Mouse (Mus musculus) liver, embryonic 11.5 days (tissue): ENCODE data around the gene Vwa1. TPM values are rescaled to one million over a fixed set of nuclear protein-coding genes. Genes with fewer than 3 reads are reported as not detected.
A peak's percentile ranks its signal among the peaks of the same experiment; 100 is the strongest.

Experiments used
- ATAC-seq: fragments of 200-750 bp; cut with Nextera tagmentation; replicated peaks from 2 replicates; pipeline ENCODE4 v1.8.0; 2017; ENCODE audit warnings: moderate number of reproducible peaks, mild to moderate bottlenecking, moderate TSS enrichment, moderate library complexity; ENCODE audit not compliant: low FRiP score
- DNase-seq: peaks from one replicate; pipeline ENCODE4 v3.0.0-alpha.2; 2017; ENCODE audit warnings: low spot score
- H3K27ac ChIP-seq: fragments of 300-500 bp; sonication (generic); 2 replicates; pipeline ENCODE4 v1.5.1; 2014; ENCODE audit warnings: mild to moderate bottlenecking, low read depth, low read length, control low read depth
- H3K27me3 ChIP-seq: fragments of 300-500 bp; sonication (generic); replicated peaks from 2 replicates; pipeline ENCODE4 v1.6.1; 2014; ENCODE audit warnings: low read length, mixed read lengths; ENCODE audit not compliant: control insufficient read depth, insufficient read depth
- H3K36me3 ChIP-seq: fragments of 300-500 bp; sonication (generic); 2 replicates; pipeline ENCODE4 v1.6.1; 2014; ENCODE audit warnings: mild to moderate bottlenecking, low read length, moderate library complexity, mixed read lengths; ENCODE audit not compliant: control insufficient read depth, insufficient read depth
- H3K4me1 ChIP-seq: fragments of 300-500 bp; sonication (generic); replicated peaks from 2 replicates; pipeline ENCODE4 v1.6.1; 2014; ENCODE audit warnings: low read length, mixed read lengths; ENCODE audit not compliant: control insufficient read depth, insufficient read depth
- H3K4me2 ChIP-seq: fragments of 300-500 bp; sonication (generic); 2 replicates; pipeline ENCODE4 v1.6.1; 2014; ENCODE audit warnings: mild to moderate bottlenecking, control low read depth, moderate library complexity
- H3K4me3 ChIP-seq: fragments of 300-500 bp; sonication (generic); 2 replicates; pipeline ENCODE4 v1.5.1; 2014; ENCODE audit warnings: low read depth, low read length, control low read depth
- H3K9ac ChIP-seq: fragments of 300-500 bp; sonication (generic); 2 replicates; pipeline ENCODE4 v1.6.1; 2014; ENCODE audit warnings: low read depth, low read length, control low read depth
- H3K9me3 ChIP-seq: fragments of 300-500 bp; sonication (generic); 2 replicates; pipeline ENCODE4 v1.6.1; 2016; ENCODE audit warnings: low read length, inconsistent platforms, mixed read lengths; ENCODE audit not compliant: control insufficient read depth
- WGBS: fragments of 180-500 bp; shearing (Covaris S2); extraction: QIAGEN DNeasy Blood & Tissue Kit; methylation state at CpG from one replicate; pipeline ENCODE4 v1.1.7; 2014; 5-methylcytosine and 5-hydroxymethylcytosine counted together
- polyA plus RNA-seq: library from polyadenylated mRNA; unstranded; fragments of >200 nt; fragmentation: Nextera tagmentation; extraction: Ambion mirVana; gene quantifications from 2 replicates; pipeline ENCODE4 v1.2.1, GENCODE M21; 2014

Vwa1 gene
- polyA plus RNA-seq, 1 experiment from 2014 or later, result 1.3 TPM

DNA sequence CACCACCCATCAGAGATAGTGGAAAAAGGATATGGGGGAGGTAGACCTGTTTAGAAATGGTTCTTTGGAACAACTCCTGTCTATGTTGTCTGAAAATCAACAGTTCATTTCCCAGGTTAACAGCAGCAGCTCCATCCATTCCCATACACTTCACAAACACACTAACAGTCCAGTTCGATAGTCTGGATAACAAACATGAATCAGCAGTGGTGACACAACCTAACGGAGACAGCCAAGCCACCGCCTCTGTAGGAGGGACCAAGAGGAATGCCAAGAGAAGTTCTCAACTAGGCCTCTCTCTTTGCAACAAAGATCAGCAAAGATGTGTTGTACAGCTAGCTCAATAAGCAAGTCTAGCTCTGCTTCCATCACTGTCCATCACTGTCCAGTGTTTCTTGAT, 12.1 kb downstream of the Vwa1 start:
- DNase-seq (no peak), ATAC-seq (no peak)
- 74% methylated on average over 3 of the region's 3 CpGs for WGBS
- H3K36me3 ChIP-seq, result peaks cover under 1% of the 10 kb centered on the region
- H3K4me2 ChIP-seq, result peak overlapping the region; percentile 97
- no peak overlapping the region for H3K27ac ChIP-seq
- no peaks in the 10 kb centered on the region for H3K9me3 ChIP-seq
- H3K9ac ChIP-seq, result no peak overlapping the region
- no peak overlapping the region for H3K4me3 ChIP-seq
- no peaks in the 10 kb centered on the region for H3K27me3 ChIP-seq
- H3K4me1 ChIP-seq, result peaks cover 18% of the 10 kb centered on the region

DNA sequence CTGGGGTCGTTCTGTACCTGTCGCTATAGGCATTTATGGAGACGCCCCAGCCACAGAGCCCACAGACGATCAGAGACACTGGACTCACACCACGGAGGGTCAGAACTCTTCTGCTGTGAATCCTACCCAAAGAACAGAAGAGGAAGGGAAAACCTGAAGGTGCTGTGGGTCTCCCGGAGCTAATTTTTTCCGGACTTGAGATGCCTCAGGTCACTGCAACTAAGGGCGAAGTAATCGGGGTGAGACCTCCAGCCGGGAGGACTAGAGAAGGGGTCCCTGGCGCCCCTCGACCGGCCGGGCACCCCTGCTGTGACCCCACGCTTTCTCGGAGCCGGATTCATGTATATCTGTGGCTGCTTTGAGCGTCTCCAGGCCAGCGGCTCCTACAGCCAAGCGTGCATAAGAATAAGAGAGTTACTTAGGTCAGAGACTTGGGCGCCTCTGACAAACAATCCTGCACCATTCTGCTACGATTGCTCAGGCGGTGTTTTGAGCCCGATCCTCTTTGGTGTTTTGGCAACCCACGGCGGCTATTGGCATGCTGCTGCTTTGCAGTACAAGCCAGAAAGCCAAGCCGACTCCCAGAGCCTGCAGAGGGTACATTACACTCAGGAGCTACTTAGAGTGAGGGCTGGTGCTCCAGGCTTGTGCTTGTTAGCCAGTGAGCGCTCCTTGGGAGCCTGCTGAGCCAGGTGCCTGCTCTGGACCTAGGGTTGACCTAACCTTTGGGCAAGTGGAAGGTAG, 13.0 kb downstream of the Vwa1 start:
- ATAC-seq (peak; percentile 1; the same call in 1 of the 2 replicates), DNase-seq (no peak)
- WGBS, result 3% methylated on average over 28 of the region's 28 CpGs
- H3K9ac ChIP-seq, result peak overlapping the region; percentile 87
- H3K27ac ChIP-seq, result no peak overlapping the region
- H3K36me3 ChIP-seq, result peaks cover 5% of the 10 kb centered on the region
- no peaks in the 10 kb centered on the region for H3K9me3 ChIP-seq
- no peaks in the 10 kb centered on the region for H3K27me3 ChIP-seq
- H3K4me2 ChIP-seq, result peak overlapping the region; percentile 97
- peaks cover 18% of the 10 kb centered on the region for H3K4me1 ChIP-seq
- H3K4me3 ChIP-seq, result peak overlapping the region; percentile 83

DNA sequence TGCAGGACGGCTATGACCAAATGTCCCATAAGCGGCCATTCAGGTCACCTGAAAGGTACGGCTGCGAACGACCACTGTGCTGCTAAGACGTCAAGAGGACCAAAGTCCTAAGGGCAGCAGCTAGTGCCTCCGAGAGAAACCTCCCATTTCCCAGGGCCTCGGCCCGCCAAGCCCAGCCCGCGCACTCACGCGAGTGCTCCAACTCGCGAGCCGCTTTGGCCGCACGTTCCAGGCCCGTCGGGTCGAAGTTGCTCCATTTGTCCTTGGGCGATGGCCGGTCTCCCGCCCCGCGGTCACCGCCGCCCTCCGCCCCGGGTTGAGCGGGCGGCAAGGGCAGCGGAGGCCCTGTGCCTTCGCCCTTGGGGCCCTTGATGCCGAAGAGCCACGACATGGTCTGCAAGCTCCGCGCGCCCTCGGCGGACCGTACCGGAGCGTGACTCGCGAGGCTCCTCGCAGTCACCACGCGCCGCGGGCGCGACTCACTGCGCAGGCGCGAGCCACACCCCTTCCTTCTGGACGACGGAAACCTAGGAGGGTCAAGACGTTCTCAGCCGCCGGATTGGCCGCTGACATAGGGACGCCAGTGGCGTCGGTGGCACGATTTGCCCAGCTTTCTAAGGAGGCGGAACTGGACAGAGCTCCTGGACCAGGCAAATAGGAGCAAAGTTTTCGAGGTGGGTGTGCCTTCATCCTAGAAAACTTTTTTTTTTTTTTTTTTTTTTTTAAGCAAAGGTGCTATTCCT, 13.7 kb downstream of the Vwa1 start, which contains the start of gene Atad3a:
Atad3a (minus strand) TSS at position 481 of the 743 bp plus-strand sequence.
- H3K9ac ChIP-seq, result peak within 1 kb of the TSS; percentile 87
- peak within 1 kb of the TSS; percentile 43; the same call in 1 of the 2 replicates for H3K27ac ChIP-seq
- under 1% methylated on average over 61 of the region's 68 CpGs for WGBS
- no peaks in the 10 kb centered on the region for H3K27me3 ChIP-seq
- DNase-seq, result peak; percentile 94
- H3K9me3 ChIP-seq, result no peaks in the 10 kb centered on the region
- peaks cover 18% of the 10 kb centered on the region for H3K4me1 ChIP-seq
- H3K36me3 ChIP-seq, result peaks cover 11% of the 10 kb centered on the region
- peak within 1 kb of the TSS; percentile 97 for H3K4me2 ChIP-seq
- peak; percentile 96 for ATAC-seq
- H3K4me3 ChIP-seq, result peak within 1 kb of the TSS; percentile 83

DNA sequence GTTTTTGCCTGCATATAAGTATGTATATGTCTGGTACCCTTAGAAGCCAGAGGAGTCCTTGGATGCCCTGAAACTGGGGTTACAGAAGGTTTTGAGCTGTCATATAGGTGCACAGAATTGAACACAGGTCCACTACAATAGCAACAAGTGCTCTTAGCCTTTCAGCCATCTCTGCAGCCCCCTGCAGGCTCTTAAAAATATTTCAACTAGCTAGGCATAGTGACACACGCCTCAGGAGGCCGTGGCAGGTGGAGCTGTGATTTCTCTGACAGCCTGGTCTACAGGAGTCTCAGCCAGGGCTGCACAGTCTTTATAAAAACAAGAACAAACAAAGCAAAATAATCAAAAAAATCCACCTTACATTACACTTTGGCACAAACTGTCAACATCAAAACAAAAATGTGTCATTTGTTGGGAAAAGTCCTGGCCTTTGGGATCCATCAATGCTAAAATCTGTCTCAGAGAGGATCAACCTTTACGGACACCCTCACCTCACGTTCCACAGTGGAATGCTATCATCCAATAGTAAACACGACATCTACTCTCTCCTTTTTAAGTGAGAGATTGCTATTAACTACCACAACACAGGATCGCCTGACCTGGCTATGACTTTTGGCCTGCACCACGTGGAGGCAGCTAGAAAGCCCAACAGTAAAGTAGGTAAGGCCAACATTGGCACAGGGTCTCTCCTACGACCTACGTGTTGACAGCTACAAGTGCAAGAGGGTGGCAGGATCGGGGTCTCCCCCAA, 14.5 kb downstream of the Vwa1 start:
- Histone ChIP-seq H3K27me3 (no peaks in the 10 kb centered on the region), H3K4me3 (peak overlapping the region; percentile 83), H3K36me3 (peaks cover 18% of the 10 kb centered on the region), H3K4me1 (peaks cover 18% of the 10 kb centered on the region), H3K4me2 (peak overlapping the region; percentile 97), H3K9ac (peak overlapping the region; percentile 87), H3K9me3 (no peaks in the 10 kb centered on the region), H3K27ac (0 out of 2 replicates have a peak overlapping the region, but pooled peaks have one; percentile 43)
- DNase-seq (no peak), ATAC-seq (peak; percentile 30)
- WGBS, result 2% methylated on average over 10 of the region's 10 CpGs

DNA sequence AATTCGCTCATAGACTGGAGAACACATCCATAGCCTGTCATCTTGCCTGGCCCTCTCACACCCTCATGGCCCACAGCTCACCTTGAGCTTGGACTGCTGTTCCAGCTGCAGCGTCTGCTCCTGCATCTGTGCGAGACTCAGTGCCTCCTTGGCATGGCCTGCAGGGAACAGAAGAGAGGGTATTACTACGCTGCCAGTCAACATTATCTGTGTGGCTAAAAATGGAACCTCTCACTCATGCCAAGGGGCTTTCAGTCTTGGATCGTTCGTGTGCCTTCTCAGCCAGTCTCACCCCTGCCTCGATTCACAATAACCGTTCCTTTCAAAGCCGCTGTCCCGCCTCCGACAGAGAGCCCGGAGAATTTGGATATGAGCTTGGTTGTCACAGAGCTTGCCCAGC, 17.5 kb downstream of the Vwa1 start:
- Histone ChIP-seq H3K36me3 (peaks cover 40% of the 10 kb centered on the region), H3K4me1 (peaks cover 18% of the 10 kb centered on the region), H3K4me2 (no peak overlapping the region), H3K27ac (no peak overlapping the region), H3K9me3 (no peaks in the 10 kb centered on the region), H3K4me3 (no peak overlapping the region), H3K9ac (no peak overlapping the region), H3K27me3 (no peaks in the 10 kb centered on the region)
- WGBS, result 93% methylated on average over 12 of the region's 12 CpGs
- ATAC-seq (no peak), DNase-seq (no peak)

DNA sequence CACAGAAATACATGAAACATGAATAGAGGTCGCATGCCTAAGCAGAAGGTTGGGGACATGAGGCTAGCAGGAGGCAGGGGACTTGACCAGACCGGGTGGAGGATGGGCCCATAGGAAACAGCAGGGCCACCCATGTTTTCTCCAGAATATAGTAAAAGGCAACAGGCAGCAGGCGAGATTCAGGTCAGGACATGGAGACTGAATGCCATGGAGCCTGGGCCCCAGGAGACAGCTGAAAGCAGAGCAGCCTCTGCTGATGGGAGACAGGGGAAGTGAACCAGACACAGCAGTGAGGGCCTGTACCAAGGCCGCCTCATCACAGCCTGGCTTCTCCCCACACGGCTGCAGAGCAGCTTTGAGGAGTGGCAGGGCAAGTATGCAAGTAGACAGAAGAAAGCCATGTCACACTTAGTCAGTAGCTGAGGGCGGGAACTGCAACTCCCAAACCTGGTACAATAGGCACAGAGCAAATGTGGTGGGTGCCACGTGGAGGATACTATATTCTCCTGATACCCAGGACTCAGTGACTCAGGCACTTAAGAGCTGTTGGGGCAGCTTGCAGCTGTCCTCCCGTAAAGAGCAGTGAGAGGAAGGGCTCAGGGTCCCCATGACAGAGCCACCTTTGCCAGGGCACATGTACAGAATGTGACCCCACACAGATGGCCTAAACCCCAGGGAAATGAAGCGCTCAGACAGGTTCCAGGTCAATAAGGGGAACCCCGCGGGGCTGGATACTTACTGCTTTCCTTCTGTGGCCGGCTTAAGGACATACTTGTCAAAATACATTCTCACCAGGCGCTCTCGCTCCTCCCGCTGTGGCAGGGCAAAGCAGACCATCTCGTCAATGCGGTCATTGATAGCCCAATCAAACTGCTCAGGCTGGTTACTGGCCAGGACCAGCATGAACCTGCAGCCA, 27.7 kb downstream of the Vwa1 start:
- Histone ChIP-seq H3K36me3 (peaks cover 70% of the 10 kb centered on the region), H3K4me3 (no peak overlapping the region), H3K9ac (no peak overlapping the region), H3K27me3 (no peaks in the 10 kb centered on the region), H3K9me3 (no peaks in the 10 kb centered on the region), H3K4me2 (no peak overlapping the region), H3K27ac (no peak overlapping the region), H3K4me1 (no peaks in the 10 kb centered on the region)
- ATAC-seq (no peak), DNase-seq (no peak)
- 89% methylated on average over 17 of the region's 17 CpGs for WGBS

DNA sequence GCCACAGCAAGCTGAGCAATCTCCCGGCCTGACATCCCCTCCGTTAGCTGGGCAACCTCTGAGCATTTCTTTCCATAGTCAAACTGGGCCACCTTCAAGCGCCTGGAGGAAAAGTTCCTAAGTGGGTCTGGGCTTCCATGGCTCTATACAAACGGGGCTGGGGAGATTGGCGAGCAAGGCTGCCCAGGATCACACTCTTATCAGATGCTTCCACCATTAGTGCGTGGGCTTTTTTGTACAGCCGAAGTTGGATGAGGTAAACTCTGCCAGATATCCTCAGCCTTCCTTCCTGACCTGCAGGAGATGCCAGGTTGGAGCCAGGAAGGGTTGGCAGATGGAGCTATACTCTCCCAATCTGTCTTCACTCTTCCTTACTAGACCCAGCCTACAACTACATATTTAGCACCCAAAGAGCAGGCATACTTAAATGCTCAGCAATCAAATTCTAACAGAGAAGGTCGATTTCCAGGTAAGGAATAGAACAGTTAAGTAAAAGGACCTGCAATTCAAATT, 28.4 kb downstream of the Vwa1 start:
- Histone ChIP-seq H3K27me3 (no peaks in the 10 kb centered on the region), H3K9ac (no peak overlapping the region), H3K4me1 (no peaks in the 10 kb centered on the region), H3K9me3 (no peaks in the 10 kb centered on the region), H3K27ac (no peak overlapping the region), H3K36me3 (peaks cover 69% of the 10 kb centered on the region), H3K4me2 (no peak overlapping the region), H3K4me3 (no peak overlapping the region)
- ATAC-seq (no peak), DNase-seq (no peak)
- 81% methylated on average over 8 of the region's 8 CpGs for WGBS
